Mouse (Mus musculus): ENCODE measurements around the gene Ifnk.

- TF ChIP-seq TBP (IDR thresholded peaks at IDR 0.05; ENCODE audit: low read depth, low read length) (no peak), MXI1 (IDR thresholded peaks at IDR 0.05; ENCODE audit: low read depth, low read length) (no peak), USF1 (IDR thresholded peaks at IDR 0.05; ENCODE audit: low read depth, low read length) (no peak), HCFC1 (IDR thresholded peaks at IDR 0.05; ENCODE audit: low read depth, low read length) (no peak), GATA1 (IDR thresholded peaks at IDR 0.05; ENCODE audit: low read depth, low read length) (no peak)
Observed at GRCm38 (mm10) chr4:35114950-35115349, 36.9 kb upstream of the Ifnk start.
